Mouse (Mus musculus) CH12.LX (cell line): ENCODE measurements around the gene Vgll2. TPM values are rescaled to one million over a fixed set of nuclear protein-coding genes. Genes with fewer than 3 reads are reported as not detected.

Experiments
- DNase-seq: peaks from one replicate; pipeline ENCODE4 v3.0.0-alpha.2; 2013; ENCODE audit errors: extremely low read depth
- H3K27ac ChIP-seq: 2 replicates; pipeline ENCODE4 v1.5.1; 2012; ENCODE audit warnings: low read depth, mild to moderate bottlenecking, control low read depth, moderate library complexity; ENCODE audit not compliant: insufficient read depth
- H3K27me3 ChIP-seq: replicated peaks from 2 replicates; pipeline ENCODE3; 2012; ENCODE audit warnings: inconsistent platforms
- H3K36me3 ChIP-seq, 2 experiments: replicated peaks in 1 of 2; 2 replicates each; pipeline versions ENCODE3 to v1.6.1; 2012; ENCODE audit warnings: inconsistent platforms in 1 of 2, low read length in 1 of 2, mild to moderate bottlenecking in 1 of 2, mixed read lengths in 1 of 2, moderate library complexity in 1 of 2; ENCODE audit not compliant: control insufficient read depth in 1 of 2, insufficient read depth in 1 of 2
- H3K4me1 ChIP-seq, 2 experiments: 2 replicates each; pipeline ENCODE4 v1.6.1; 2012; ENCODE audit warnings: inconsistent platforms in 1 of 2, moderate library complexity in 1 of 2; ENCODE audit not compliant: insufficient read depth in 2 of 2, control insufficient read depth in 1 of 2
- H3K4me2 ChIP-seq: 2 replicates; pipeline ENCODE4 v1.6.1; 2012; ENCODE audit warnings: low read depth, mild to moderate bottlenecking, control low read depth; ENCODE audit not compliant: poor library complexity, insufficient read depth, severe bottlenecking
- H3K4me3 ChIP-seq, 3 experiments: fragments of 150-350 bp in 1 of 3; sonication (generic) in 1 of 3; replicated peaks in 1 of 3; 2 replicates each; pipeline versions ENCODE3 to v1.5.1; 2011 to 2012; ENCODE audit warnings: low read depth in 2 of 3, low read length in 2 of 3, mild to moderate bottlenecking in 2 of 3, moderate library complexity in 2 of 3, control low read depth in 1 of 3, improper control_type of control experiment in 1 of 3, inconsistent platforms in 1 of 3, mixed read lengths in 1 of 3; ENCODE audit not compliant: poor library complexity in 1 of 3
- H3K79me2 ChIP-seq: replicated peaks from 2 replicates; pipeline ENCODE4 v1.6.1; 2012; ENCODE audit warnings: mild to moderate bottlenecking, moderate library complexity; ENCODE audit not compliant: control insufficient read depth, poor library complexity, insufficient read depth, severe bottlenecking; ENCODE audit errors: extremely low read depth
- H3K9ac ChIP-seq: 2 replicates; pipeline ENCODE4 v1.6.1; 2012; ENCODE audit warnings: low read depth, mild to moderate bottlenecking, control low read depth, moderate library complexity; ENCODE audit not compliant: insufficient read depth
- H3K9me3 ChIP-seq: replicated peaks from 2 replicates; pipeline ENCODE3; 2012; ENCODE audit warnings: low read length, inconsistent platforms, mixed read lengths
- BHLHE40 ChIP-seq: IDR thresholded peaks from 2 replicates; pipeline ENCODE4 v1.6.1; 2011; ENCODE audit warnings: mild to moderate bottlenecking, low read depth, low read length, improper control_type of control experiment
- CHD2 ChIP-seq: IDR thresholded peaks from 2 replicates; pipeline ENCODE4 v1.6.1; 2011; ENCODE audit warnings: low read length, improper control_type of control experiment
- E2F4 ChIP-seq: IDR thresholded peaks from 2 replicates; pipeline ENCODE4 v1.6.1; 2011; ENCODE audit warnings: low read depth, low read length, improper control_type of control experiment; ENCODE audit not compliant: insufficient replicate concordance
- GABPA ChIP-seq: IDR thresholded peaks from 2 replicates; pipeline ENCODE4 v1.6.1; 2012; ENCODE audit warnings: low read depth, low read length, improper control_type of control experiment, inconsistent platforms; ENCODE audit not compliant: insufficient replicate concordance
- IRF4 ChIP-seq: IDR thresholded peaks from 2 replicates; pipeline ENCODE4 v1.6.1; 2014; ENCODE audit warnings: low read depth, mild to moderate bottlenecking, inconsistent platforms, low read length, improper control_type of control experiment
- JUN ChIP-seq: IDR thresholded peaks from 2 replicates; pipeline ENCODE4 v1.6.1; 2011; ENCODE audit warnings: low read depth, mild to moderate bottlenecking, low read length, improper control_type of control experiment, moderate library complexity; ENCODE audit not compliant: insufficient read depth
- JUND ChIP-seq: conservative IDR thresholded peaks from 2 replicates; pipeline ENCODE4 v1.6.1; 2011; ENCODE audit warnings: low read depth, low read length, improper control_type of control experiment
- MAFK ChIP-seq: IDR thresholded peaks from 2 replicates; pipeline ENCODE4 v1.6.1; 2011; ENCODE audit warnings: low read length, improper control_type of control experiment; ENCODE audit not compliant: insufficient replicate concordance
- MAX ChIP-seq: IDR thresholded peaks from 2 replicates; pipeline ENCODE4 v1.6.1; 2011; ENCODE audit warnings: low read length, improper control_type of control experiment
- MAZ ChIP-seq: IDR thresholded peaks from 2 replicates; pipeline ENCODE4 v1.6.1; 2012; ENCODE audit warnings: low read depth, mild to moderate bottlenecking, inconsistent platforms, low read length, improper control_type of control experiment, moderate library complexity
- MEF2A ChIP-seq: IDR thresholded peaks from 2 replicates; pipeline ENCODE4 v1.6.1; 2014; ENCODE audit warnings: low read depth, mild to moderate bottlenecking, inconsistent platforms, low read length, improper control_type of control experiment, borderline replicate concordance
- MYC ChIP-seq: IDR thresholded peaks from 2 replicates; pipeline ENCODE4 v1.6.1; 2011; ENCODE audit warnings: low read depth, mild to moderate bottlenecking, improper control_type of control experiment, low read length
- NRF1 ChIP-seq: IDR thresholded peaks from 2 replicates; pipeline ENCODE4 v1.6.1; 2014; ENCODE audit warnings: low read depth, mild to moderate bottlenecking, inconsistent platforms, low read length, improper control_type of control experiment, moderate library complexity
- PAX5 ChIP-seq: IDR thresholded peaks from 2 replicates; pipeline ENCODE4 v1.6.1; 2012; ENCODE audit warnings: low read length, inconsistent platforms, mixed read lengths
- POLR2A ChIP-seq: IDR thresholded peaks from 2 replicates; pipeline ENCODE4 v1.6.1; 2011; ENCODE audit warnings: low read depth, mild to moderate bottlenecking, improper control_type of control experiment, low read length
- RAD21 ChIP-seq: IDR thresholded peaks from 2 replicates; pipeline ENCODE4 v1.6.1; 2011; ENCODE audit warnings: low read depth, mild to moderate bottlenecking, low read length, improper control_type of control experiment, moderate library complexity
- SMC3 ChIP-seq: IDR thresholded peaks from 2 replicates; pipeline ENCODE4 v1.6.1; 2011; ENCODE audit warnings: low read depth, low read length, improper control_type of control experiment
- TBP ChIP-seq: conservative IDR thresholded peaks from 2 replicates; pipeline ENCODE4 v1.6.1; 2011; ENCODE audit warnings: low read depth, low read length, improper control_type of control experiment
- TCF12 ChIP-seq: IDR thresholded peaks from 2 replicates; pipeline ENCODE4 v1.6.1; 2014; ENCODE audit warnings: low read depth, mild to moderate bottlenecking, inconsistent platforms, low read length, improper control_type of control experiment
- UBTF ChIP-seq: IDR thresholded peaks from 2 replicates; pipeline ENCODE4 v1.6.1; 2012; ENCODE audit warnings: low read depth, mild to moderate bottlenecking, inconsistent platforms, low read length, improper control_type of control experiment, moderate library complexity
- USF1 ChIP-seq: IDR thresholded peaks from 2 replicates; pipeline ENCODE4 v1.6.1; 2014; ENCODE audit warnings: low read depth, mild to moderate bottlenecking, inconsistent platforms, low read length, improper control_type of control experiment
- USF2 ChIP-seq: conservative IDR thresholded peaks from 2 replicates; pipeline ENCODE4 v1.6.1; 2011; ENCODE audit warnings: low read depth, low read length, improper control_type of control experiment
- ZKSCAN1 ChIP-seq: IDR thresholded peaks from 2 replicates; pipeline ENCODE4 v1.6.1; 2012; ENCODE audit warnings: low read depth, inconsistent platforms, low read length, improper control_type of control experiment, borderline replicate concordance
- ZMIZ1 ChIP-seq: IDR thresholded peaks from 2 replicates; pipeline ENCODE4 v1.6.1; 2012; ENCODE audit warnings: low read depth, mild to moderate bottlenecking, inconsistent platforms, low read length, improper control_type of control experiment
- ZNF384 ChIP-seq: IDR thresholded peaks from 2 replicates; pipeline ENCODE4 v1.6.1; 2012; ENCODE audit warnings: low read depth, low read length, improper control_type of control experiment, inconsistent platforms
- dilution Hi-C: fragments of 300-500 bp; cut with MboI; formaldehyde crosslinking; loops from 2 replicates; pipeline ENCODE4 v1.14.3; 2020; ENCODE audit warnings: low sequenced_read_pairs; ENCODE audit not compliant: extremely low pct_unique_long_range_greater_than_20kb, extremely low pct_ligation_motif_present
- in situ Hi-C: fragments of 300-500 bp; cut with MboI; formaldehyde crosslinking; loops from 3 replicates; pipeline ENCODE4 v1.14.3; 2019; ENCODE audit warnings: low sequenced_read_pairs, low pct_ligation_motif_present, low pct_unique_long_range_greater_than_20kb, mixed read lengths
- polyA plus RNA-seq: library from polyadenylated mRNA; unstranded; fragments of >175 nt; gene quantifications from 2 replicates; pipeline ENCODE4 v1.2.1, GENCODE M21; 2012; ENCODE audit warnings: low read depth; ENCODE audit not compliant: insufficient read length
- total RNA-seq, 2 experiments: library from RNA; depleted of rRNA; stranded (reverse); fragments of 300-350 nt in 1 of 2; fragments of >200 nt in 1 of 2; gene quantifications; 2 replicates each; pipeline ENCODE4 v1.2.3; 2012 to 2014

Gene Vgll2
- total and polyA plus RNA-seq, 3 experiments = not detected

- no peaks in the 10 kb centered on the region for H3K4me1 ChIP-seq
- dilution Hi-C loops = no loop called here
- H3K9me3 ChIP-seq = no peaks in the 10 kb centered on the region
- no peak for DNase-seq
- no peaks in the 10 kb centered on the region for H3K27me3 ChIP-seq
- no peak overlapping the region for H3K27ac ChIP-seq
- no peaks in the 10 kb centered on the region for H3K36me3 ChIP-seq
- no peak overlapping the region for H3K4me2 ChIP-seq
- TF ChIP-seq ZNF384 (no peak), JUND (no peak), MAZ (no peak), JUN (no peak), ZKSCAN1 (no peak), SMC3 (no peak), MEF2A (no peak), GABPA (no peak), BHLHE40 (no peak)
- in situ Hi-C loops = no loop called here
- H3K79me2 ChIP-seq = no peaks in the 10 kb centered on the region
- H3K9ac ChIP-seq = no peak overlapping the region
- H3K4me3 ChIP-seq = no peak overlapping the region
Observed at GRCm38 (mm10) chr10:52033729-52034128, 11.4 kb downstream of the Vgll2 start.

GRCm38 (mm10) chr10:52039392-52039791 is 17.1 kb downstream of the Vgll2 start:
- H3K27me3 ChIP-seq = no peaks in the 10 kb centered on the region
- dilution Hi-C loops = no loop called here
- DNase-seq = no peak
- H3K9me3 ChIP-seq = no peaks in the 10 kb centered on the region
- H3K27ac ChIP-seq = no peak overlapping the region
- H3K9ac ChIP-seq = no peak overlapping the region
- no peak overlapping the region for H3K4me3 ChIP-seq
- H3K79me2 ChIP-seq = no peaks in the 10 kb centered on the region
- no peaks in the 10 kb centered on the region for H3K36me3 ChIP-seq
- no peaks in the 10 kb centered on the region for H3K4me1 ChIP-seq
- no peak overlapping the region for H3K4me2 ChIP-seq
- in situ Hi-C loops = no loop called here
- TF ChIP-seq CHD2 (no peak), ZMIZ1 (no peak), RAD21 (no peak)

GRCm38 (mm10) chr10:52043086-52043485 is 20.8 kb downstream of the Vgll2 start:
- Histone ChIP-seq H3K9ac (no peak overlapping the region), H3K9me3 (no peaks in the 10 kb centered on the region), H3K4me1 (no peaks in the 10 kb centered on the region), H3K27ac (no peak overlapping the region), H3K79me2 (no peaks in the 10 kb centered on the region), H3K27me3 (no peaks in the 10 kb centered on the region), H3K4me2 (no peak overlapping the region), H3K4me3 (no peak overlapping the region), H3K36me3 (no peaks in the 10 kb centered on the region)
- dilution Hi-C loops = no loop called here
- in situ Hi-C loops = no loop called here
- DNase-seq = no peak
- no peak for TF ChIP-seq MEF2A
- no peak for TF ChIP-seq GABPA
- no peak for TF ChIP-seq USF2
- TF ChIP-seq IRF4 = no peak
- no peak for TF ChIP-seq USF1
- TF ChIP-seq TBP = no peak
- no peak for TF ChIP-seq PAX5
- no peak for TF ChIP-seq CHD2
- TF ChIP-seq MAX = no peak
- no peak for TF ChIP-seq NRF1
- TF ChIP-seq ZKSCAN1 = no peak
- no peak for TF ChIP-seq JUN
- TF ChIP-seq MYC = no peak
- no peak for TF ChIP-seq TCF12
- no peak for TF ChIP-seq POLR2A
- no peak for TF ChIP-seq SMC3
- no peak for TF ChIP-seq ZMIZ1
- TF ChIP-seq E2F4 = no peak
- no peak for TF ChIP-seq UBTF
- no peak for TF ChIP-seq MAFK
